In genomic region chr1:132893311-132894077, GRCm38 (mm10) we compare ENCODE assay signal across 11 mouse cellular contexts. TPM values are rescaled to one million over a fixed set of nuclear protein-coding genes. Genes with fewer than 3 reads are reported as not detected.
DNase-seq lines count a peak whose midpoint lies in the region; ATAC-seq lines count a peak whose summit lies in the region.
"Had no signal": no experiment of that assay in that cellular context is flagged by ENCODE, and none has a peak within 500 bp of the region (broad histone marks: within the 10 kb centered on the region; RNA-seq: fewer than 3 reads in every experiment).

No protein-coding gene starts in this region.

- H3K4me3 ChIP-seq in kidney, embryonic 14.5 days (ENCODE audit: low read length), result no peak overlapping the region
- H3K4me3 ChIP-seq: embryonic facial prominence, embryonic 13.5 days had no signal

- H3K4me2 ChIP-seq in kidney, embryonic 14.5 days (replicated peaks; ENCODE audit: low read depth, low read length), result no peak overlapping the region
- H3K4me2 ChIP-seq: embryonic facial prominence, embryonic 13.5 days had no signal

- no peaks in the 10 kb centered on the region for H3K27me3 ChIP-seq in kidney, embryonic 14.5 days (ENCODE audit: control insufficient read depth, insufficient read depth, low read length)

- H3K36me3 ChIP-seq in kidney, embryonic 14.5 days (ENCODE audit: control insufficient read depth, insufficient read depth, low read length), result no peaks in the 10 kb centered on the region
- H3K36me3 ChIP-seq: embryonic facial prominence, embryonic 13.5 days had no signal

- H3K9ac ChIP-seq in kidney, embryonic 14.5 days (ENCODE audit: low read depth, low read length), result no peak overlapping the region
- H3K9ac ChIP-seq: embryonic facial prominence, embryonic 13.5 days had no signal

- peak; percentile 71; the same call in 1 of the 2 replicates for ATAC-seq in kidney, embryonic 14.5 days (ENCODE audit: low FRiP score, low TSS enrichment)
- ATAC-seq in frontal cortex, adult (ENCODE audit: low TSS enrichment), result peak; percentile 75
- ATAC-seq in inflammation-experienced regulatory T-cells, adult 6 months, result peak; percentile 28

- DNase-seq in kidney, postnatal 36 days, result no peak
- peak; percentile 62 for DNase-seq in ES-CJ7 (ENCODE audit: low read depth, low spot score)
- no peak for DNase-seq in spleen, postnatal 10 days (ENCODE audit: low spot score in 2 of 2)
- DNase-seq in spleen, adult 12 weeks (ENCODE audit: low spot score), result no peak
- no peak for DNase-seq in T-cell, adult 2 months (ENCODE audit: low spot score)
- DNase-seq: adrenal gland, postnatal 14 days; thymus, postnatal 36 days had no signal

- WGBS in kidney, embryonic 14.5 days, result 38% methylated on average over 17 of the region's 17 CpGs

- H3K4me1 ChIP-seq in kidney, embryonic 14.5 days (ENCODE audit: control insufficient read depth, insufficient read depth, low read length), result peaks cover 8% of the 10 kb centered on the region; the same call in 1 of the 2 replicates

- H3K9me3 ChIP-seq in kidney, embryonic 14.5 days (ENCODE audit: control insufficient read depth, low read length), result no peaks in the 10 kb centered on the region
- H3K9me3 ChIP-seq: embryonic facial prominence, embryonic 13.5 days had no signal

- no peak overlapping the region for H3K27ac ChIP-seq in kidney, embryonic 14.5 days (ENCODE audit: low read depth, low read length)
- H3K27ac ChIP-seq: embryonic facial prominence, embryonic 13.5 days had no signal

RNA-seq across cellular contexts. Expression of gene Lrrn2, which starts 13.4 kb away (rescaled TPM):
- polyA plus RNA-seq in kidney, embryonic 14.5 days (2014; fragmentation: Nextera tagmentation; extraction: Ambion mirVana), result 2.4 and 4.1 TPM in 2 replicates
- under 1 TPM in 1 of 3 experiments, not detected in 2; 0.16 TPM for polyA plus RNA-seq in inflammation-experienced regulatory T-cells, adult 6 months (2017; shearing (Covaris generic))
